Mouse (Mus musculus) CH12.LX (cell line): Measurements from ENCODE around the gene Myrfl.

Source experiments
- CTCF ChIP-seq, 2 experiments: IDR thresholded peaks in 1 of 2; conservative IDR thresholded peaks in 1 of 2; 2 replicates each; pipeline ENCODE4 v1.5.1; 2011 to 2012; ENCODE audit warnings: low read depth in 2 of 2, low read length in 2 of 2, improper control_type of control experiment in 1 of 2, inconsistent platforms in 1 of 2, mild to moderate bottlenecking in 1 of 2, moderate library complexity in 1 of 2
- EP300 ChIP-seq: IDR thresholded peaks from 2 replicates; pipeline ENCODE4 v1.6.1; 2011; ENCODE audit warnings: low read length, improper control_type of control experiment
- JUND ChIP-seq: conservative IDR thresholded peaks from 2 replicates; pipeline ENCODE4 v1.6.1; 2011; ENCODE audit warnings: low read depth, low read length, improper control_type of control experiment
- MAX ChIP-seq: IDR thresholded peaks from 2 replicates; pipeline ENCODE4 v1.6.1; 2011; ENCODE audit warnings: low read length, improper control_type of control experiment
- NRF1 ChIP-seq: IDR thresholded peaks from 2 replicates; pipeline ENCODE4 v1.6.1; 2014; ENCODE audit warnings: low read depth, mild to moderate bottlenecking, inconsistent platforms, low read length, improper control_type of control experiment, moderate library complexity
- POLR2A ChIP-seq: IDR thresholded peaks from 2 replicates; pipeline ENCODE4 v1.6.1; 2011; ENCODE audit warnings: low read depth, mild to moderate bottlenecking, improper control_type of control experiment, low read length
- POLR2AphosphoS2 ChIP-seq: IDR thresholded peaks from 2 replicates; pipeline ENCODE4 v1.6.1; 2011; ENCODE audit warnings: low read depth, low read length, improper control_type of control experiment
- TBP ChIP-seq: conservative IDR thresholded peaks from 2 replicates; pipeline ENCODE4 v1.6.1; 2011; ENCODE audit warnings: low read depth, low read length, improper control_type of control experiment
- TCF12 ChIP-seq: IDR thresholded peaks from 2 replicates; pipeline ENCODE4 v1.6.1; 2014; ENCODE audit warnings: low read depth, mild to moderate bottlenecking, inconsistent platforms, low read length, improper control_type of control experiment
- UBTF ChIP-seq: IDR thresholded peaks from 2 replicates; pipeline ENCODE4 v1.6.1; 2012; ENCODE audit warnings: low read depth, mild to moderate bottlenecking, inconsistent platforms, low read length, improper control_type of control experiment, moderate library complexity
- USF2 ChIP-seq: conservative IDR thresholded peaks from 2 replicates; pipeline ENCODE4 v1.6.1; 2011; ENCODE audit warnings: low read depth, low read length, improper control_type of control experiment
- ZC3H11A ChIP-seq: IDR thresholded peaks from 2 replicates; pipeline ENCODE4 v1.6.1; 2012; ENCODE audit warnings: low read depth, mild to moderate bottlenecking, inconsistent platforms, low read length, improper control_type of control experiment
- ZNF384 ChIP-seq: IDR thresholded peaks from 2 replicates; pipeline ENCODE4 v1.6.1; 2012; ENCODE audit warnings: low read depth, low read length, improper control_type of control experiment, inconsistent platforms

GRCm38 (mm10) chr10:116750062-116750461, 146.7 kb downstream of the Myrfl start:
- no peak for TF ChIP-seq POLR2A
- no peak for TF ChIP-seq CTCF (conservative IDR thresholded peaks at IDR 0.05 in 1 of 2, IDR thresholded peaks at IDR 0.05 in 1 of 2; ENCODE audit: low read depth in 2 of 2, low read length in 2 of 2)
- TF ChIP-seq EP300 = no peak
- no peak for TF ChIP-seq ZC3H11A
- TF ChIP-seq MAX = no peak
- TF ChIP-seq UBTF = no peak
- TF ChIP-seq NRF1 = no peak
- TF ChIP-seq USF2 = no peak
- no peak for TF ChIP-seq POLR2AphosphoS2
- no peak for TF ChIP-seq JUND
- TF ChIP-seq ZNF384 = no peak
- no peak for TF ChIP-seq TCF12
- TF ChIP-seq TBP = no peak
